Mouse (Mus musculus): ENCODE data around the gene Crcp. TPM values are rescaled to one million over a fixed set of nuclear protein-coding genes. Genes with fewer than 3 reads are reported as not detected.
A peak's percentile ranks its signal among the peaks of the same experiment; 100 is the strongest.

Crcp gene
- polyA plus RNA-seq, 1 experiment from 2014 or later = 24.9 TPM

DNA sequence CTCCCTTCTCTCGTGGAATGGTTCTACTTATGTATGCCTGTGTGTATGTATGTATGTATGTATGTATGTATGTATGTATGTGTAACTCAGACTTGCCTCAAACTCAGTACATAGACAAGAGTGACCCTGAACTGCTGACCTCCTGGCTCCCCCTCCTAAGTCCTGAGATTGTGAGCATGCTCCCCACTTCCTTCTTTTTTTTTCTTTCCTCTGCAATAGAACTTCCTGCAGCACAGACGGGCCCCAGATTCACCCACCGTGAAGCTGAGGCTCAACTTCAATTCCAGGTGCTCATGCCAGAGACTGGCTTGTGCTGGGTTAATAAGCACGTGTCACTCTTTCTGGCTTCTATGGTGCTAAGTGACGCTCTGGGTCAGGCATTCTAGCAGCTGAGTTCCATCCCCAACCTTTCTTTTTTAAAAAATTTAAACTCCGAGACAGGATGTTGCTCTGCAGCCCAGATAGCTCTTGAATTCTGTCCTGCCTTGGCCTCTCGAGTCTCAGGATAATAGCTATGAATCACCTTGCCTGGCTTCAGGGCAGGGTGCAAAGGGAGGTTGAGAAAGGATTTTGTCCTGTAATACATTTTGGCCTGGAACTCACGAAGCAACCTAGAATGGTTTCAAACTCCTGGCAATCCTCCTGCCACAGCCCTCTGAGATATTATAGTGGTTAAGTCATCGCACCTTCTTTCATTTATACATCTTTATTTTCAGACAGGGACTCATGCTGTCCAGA is 49.2 kb downstream of the Crcp start:
- 61% methylated on average over 9 of the region's 9 CpGs for WGBS
- Histone ChIP-seq H3K36me3 (ENCODE audit: control insufficient read depth, insufficient read depth, low read length) (peaks cover 5% of the 10 kb centered on the region; the same call in 1 of the 2 replicates), H3K27ac (replicated peaks; ENCODE audit: low read depth, low read length) (0 out of 2 replicates have a peak overlapping the region, but pooled peaks have one; percentile 69), H3K9ac (ENCODE audit: low read depth, low read length) (0 out of 2 replicates have a peak overlapping the region, but pooled peaks have one; percentile 11), H3K27me3 (replicated peaks; ENCODE audit: control insufficient read depth, insufficient read depth, low read length) (no peaks in the 10 kb centered on the region), H3K9me3 (ENCODE audit: control insufficient read depth, low read length) (peaks cover 4% of the 10 kb centered on the region), H3K4me1 (ENCODE audit: control insufficient read depth, insufficient read depth, low read length) (peaks cover 9% of the 10 kb centered on the region; the same call in 1 of the 2 replicates), H3K4me3 (ENCODE audit: low read depth, low read length) (no peak overlapping the region), H3K4me2 (ENCODE audit: low read depth, low read length) (no peak overlapping the region)
- DNase-seq (ENCODE audit: low spot score) (no peak), ATAC-seq (ENCODE audit: low read depth) (no peak)

DNA sequence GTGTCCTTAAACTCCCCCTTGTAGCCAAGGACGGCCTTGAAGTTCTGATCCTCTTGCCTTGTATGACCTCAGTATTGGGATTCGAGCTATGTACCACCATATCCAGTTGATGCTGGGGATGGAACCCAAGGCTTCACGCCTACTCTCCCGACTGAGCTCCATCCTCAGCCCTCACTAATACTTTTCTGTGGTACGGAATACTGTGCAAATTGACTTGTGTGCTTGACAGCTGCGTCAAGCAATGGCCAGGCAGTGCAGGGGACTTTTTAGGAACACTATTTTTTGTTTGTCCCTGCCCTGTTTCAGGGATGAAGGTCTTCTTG is 49.7 kb downstream of the Crcp start:
- ATAC-seq (ENCODE audit: low read depth) = 0 out of 2 replicates have a peak, but pooled peaks have one; percentile 13
- peak overlapping the region; percentile 69; the same call in 1 of the 2 replicates for H3K27ac ChIP-seq (replicated peaks; ENCODE audit: low read depth, low read length)
- 49% methylated on average over 6 of the region's 6 CpGs for WGBS

DNA sequence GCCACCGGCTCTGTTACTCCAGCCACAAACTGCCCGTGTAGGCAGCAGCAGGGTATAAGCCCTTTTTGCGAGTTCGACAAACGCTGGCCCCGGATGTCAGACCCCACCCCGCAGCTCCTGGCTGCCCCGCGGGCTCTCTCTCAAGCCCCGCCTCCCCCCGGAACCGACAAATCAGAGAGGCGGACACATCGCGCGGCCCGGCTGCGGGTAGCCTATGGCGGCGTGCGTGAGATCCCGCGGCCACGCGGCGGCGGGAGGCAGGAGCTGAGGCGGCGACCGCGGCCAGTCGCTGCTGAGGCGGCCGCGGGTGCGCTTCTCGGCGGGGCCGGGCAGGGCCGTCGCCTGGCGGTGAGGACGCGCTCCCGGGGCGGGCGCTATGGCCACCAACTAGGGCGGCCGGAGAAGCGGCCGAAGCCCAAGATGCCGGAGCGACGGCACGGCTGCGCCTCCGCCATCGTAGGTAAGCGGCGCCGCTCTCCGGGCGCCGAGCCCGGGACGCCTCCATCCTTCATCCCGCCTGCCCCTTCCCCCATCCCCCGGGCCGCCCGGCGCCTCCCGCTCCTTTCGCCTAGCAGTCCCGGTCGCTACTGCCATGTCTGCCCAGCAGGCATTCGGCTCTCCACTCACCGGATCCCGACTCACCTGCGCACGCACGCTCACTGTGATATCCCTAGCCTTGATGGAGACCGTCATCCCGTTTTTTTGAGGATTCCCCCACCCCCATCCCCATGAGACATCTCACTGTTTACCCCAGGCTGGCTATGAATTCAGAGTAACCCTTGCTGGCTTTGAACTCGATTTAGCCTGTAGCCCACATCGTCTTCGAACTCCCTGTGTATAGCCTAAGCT is 50.3 kb downstream of the Crcp start:
- Histone ChIP-seq H3K27me3 (replicated peaks; ENCODE audit: control insufficient read depth, insufficient read depth, low read length) (no peaks in the 10 kb centered on the region), H3K9me3 (ENCODE audit: control insufficient read depth, low read length) (peaks cover 4% of the 10 kb centered on the region), H3K4me1 (ENCODE audit: control insufficient read depth, insufficient read depth, low read length) (peaks cover 9% of the 10 kb centered on the region; the same call in 1 of the 2 replicates), H3K4me2 (ENCODE audit: low read depth, low read length) (peak overlapping the region; percentile 83), H3K9ac (ENCODE audit: low read depth, low read length) (peak overlapping the region; percentile 87), H3K27ac (replicated peaks; ENCODE audit: low read depth, low read length) (peak overlapping the region; percentile 69), H3K4me3 (ENCODE audit: low read depth, low read length) (peak overlapping the region; percentile 78), H3K36me3 (ENCODE audit: control insufficient read depth, insufficient read depth, low read length) (peaks cover 5% of the 10 kb centered on the region; the same call in 1 of the 2 replicates)
- ATAC-seq (ENCODE audit: low read depth) (peak; percentile 99), DNase-seq (ENCODE audit: low spot score) (peak; percentile 95)
- WGBS = 3% methylated on average over 31 of the region's 86 CpGs

More for the DNA sequence above, 49.7 kb downstream of the Crcp start:
- Histone ChIP-seq H3K27me3 (replicated peaks; ENCODE audit: control insufficient read depth, insufficient read depth, low read length) (no peaks in the 10 kb centered on the region), H3K4me3 (ENCODE audit: low read depth, low read length) (peak overlapping the region; percentile 78), H3K4me2 (ENCODE audit: low read depth, low read length) (peak overlapping the region; percentile 83), H3K4me1 (ENCODE audit: control insufficient read depth, insufficient read depth, low read length) (peaks cover 9% of the 10 kb centered on the region; the same call in 1 of the 2 replicates), H3K9me3 (ENCODE audit: control insufficient read depth, low read length) (peaks cover 4% of the 10 kb centered on the region), H3K36me3 (ENCODE audit: control insufficient read depth, insufficient read depth, low read length) (peaks cover 5% of the 10 kb centered on the region; the same call in 1 of the 2 replicates), H3K9ac (ENCODE audit: low read depth, low read length) (peak overlapping the region; percentile 87)
- no peak for DNase-seq (ENCODE audit: low spot score)

DNA sequence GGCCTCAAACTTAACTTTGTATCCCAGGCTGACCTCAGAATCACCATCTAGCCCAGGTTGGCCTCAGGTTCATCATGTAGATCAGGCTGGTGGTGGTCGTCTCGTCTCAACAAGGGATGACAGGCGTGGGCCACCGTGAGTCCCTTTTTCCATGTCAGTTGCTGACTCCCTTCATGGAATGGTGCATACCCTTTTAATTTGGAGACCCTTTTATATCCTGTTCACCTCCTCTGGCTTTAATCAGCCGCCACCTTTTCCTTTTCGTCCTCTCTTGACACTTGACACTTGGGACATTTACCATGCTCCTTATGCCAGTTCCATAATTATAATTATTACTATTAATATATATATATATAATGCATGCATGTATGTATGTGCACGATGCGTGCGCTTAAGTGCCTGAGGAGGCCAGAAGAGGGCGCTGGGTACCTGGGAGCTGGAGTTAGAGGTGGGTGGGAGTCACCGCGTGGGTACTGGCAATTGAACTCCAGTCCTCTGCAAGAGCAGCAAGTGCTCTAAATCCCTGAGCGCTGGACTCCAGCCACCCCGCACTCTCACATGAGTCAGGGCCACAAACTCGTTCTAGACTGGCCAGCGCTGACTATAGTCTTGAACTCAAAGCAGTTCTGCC is 51.1 kb downstream of the Crcp start:
- DNase-seq (ENCODE audit: low spot score) = no peak
- peak overlapping the region; percentile 87 for H3K9ac ChIP-seq (ENCODE audit: low read depth, low read length)
- H3K27ac ChIP-seq (replicated peaks; ENCODE audit: low read depth, low read length) = no peak overlapping the region
- H3K9me3 ChIP-seq (ENCODE audit: control insufficient read depth, low read length) = peaks cover 4% of the 10 kb centered on the region
- peaks cover 5% of the 10 kb centered on the region; the same call in 1 of the 2 replicates for H3K36me3 ChIP-seq (ENCODE audit: control insufficient read depth, insufficient read depth, low read length)
- WGBS = 71% methylated on average over 16 of the region's 16 CpGs
- peaks cover 9% of the 10 kb centered on the region; the same call in 1 of the 2 replicates for H3K4me1 ChIP-seq (ENCODE audit: control insufficient read depth, insufficient read depth, low read length)
- no peaks in the 10 kb centered on the region for H3K27me3 ChIP-seq (replicated peaks; ENCODE audit: control insufficient read depth, insufficient read depth, low read length)
- peak overlapping the region; percentile 78 for H3K4me3 ChIP-seq (ENCODE audit: low read depth, low read length)
- H3K4me2 ChIP-seq (ENCODE audit: low read depth, low read length) = peak overlapping the region; percentile 83
- ATAC-seq (ENCODE audit: low read depth) = no peak

DNA sequence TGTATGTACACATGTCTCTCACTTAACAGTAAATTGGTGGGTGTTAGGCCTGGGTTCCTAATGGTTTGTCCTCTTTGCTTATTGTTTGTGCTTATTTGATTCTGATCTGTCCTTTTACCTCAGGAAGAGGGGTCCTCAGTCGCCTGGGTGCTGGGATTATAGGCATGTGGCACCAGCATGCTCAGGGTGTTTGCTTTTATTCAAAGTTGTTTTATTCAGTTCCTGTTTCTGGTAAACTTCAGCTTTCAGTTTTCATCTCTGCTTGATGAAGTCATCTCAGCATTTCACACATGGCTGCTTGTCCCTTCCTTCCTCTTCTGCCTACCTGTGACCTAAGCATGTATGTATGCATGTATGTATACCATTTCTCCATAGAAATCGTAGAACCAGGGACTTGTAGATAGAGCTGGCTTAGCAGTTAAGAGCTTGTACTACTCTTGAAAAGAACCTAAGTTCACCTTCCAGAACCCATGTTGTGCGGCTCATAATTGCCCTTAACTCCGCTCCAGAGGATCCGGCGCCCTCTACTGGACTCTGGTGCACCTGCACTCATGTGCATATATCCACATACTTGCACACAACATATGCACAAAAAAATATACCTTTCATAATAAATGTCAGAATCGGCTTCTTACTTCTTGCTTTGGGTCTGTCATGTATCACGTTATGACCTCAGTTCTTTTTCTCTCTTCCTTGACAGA is 52.2 kb downstream of the Crcp start:
- no peak for ATAC-seq (ENCODE audit: low read depth)
- Histone ChIP-seq H3K4me2 (ENCODE audit: low read depth, low read length) (no peak overlapping the region), H3K36me3 (ENCODE audit: control insufficient read depth, insufficient read depth, low read length) (peaks cover 15% of the 10 kb centered on the region; the same call in 1 of the 2 replicates), H3K4me1 (ENCODE audit: control insufficient read depth, insufficient read depth, low read length) (peaks cover 9% of the 10 kb centered on the region; the same call in 1 of the 2 replicates), H3K9me3 (ENCODE audit: control insufficient read depth, low read length) (peaks cover 8% of the 10 kb centered on the region), H3K4me3 (ENCODE audit: low read depth, low read length) (no peak overlapping the region), H3K9ac (ENCODE audit: low read depth, low read length) (no peak overlapping the region), H3K27ac (replicated peaks; ENCODE audit: low read depth, low read length) (no peak overlapping the region), H3K27me3 (replicated peaks; ENCODE audit: control insufficient read depth, insufficient read depth, low read length) (no peaks in the 10 kb centered on the region)
- 96% methylated on average over 8 of the region's 8 CpGs for WGBS
- no peak for DNase-seq (ENCODE audit: low spot score)

DNA sequence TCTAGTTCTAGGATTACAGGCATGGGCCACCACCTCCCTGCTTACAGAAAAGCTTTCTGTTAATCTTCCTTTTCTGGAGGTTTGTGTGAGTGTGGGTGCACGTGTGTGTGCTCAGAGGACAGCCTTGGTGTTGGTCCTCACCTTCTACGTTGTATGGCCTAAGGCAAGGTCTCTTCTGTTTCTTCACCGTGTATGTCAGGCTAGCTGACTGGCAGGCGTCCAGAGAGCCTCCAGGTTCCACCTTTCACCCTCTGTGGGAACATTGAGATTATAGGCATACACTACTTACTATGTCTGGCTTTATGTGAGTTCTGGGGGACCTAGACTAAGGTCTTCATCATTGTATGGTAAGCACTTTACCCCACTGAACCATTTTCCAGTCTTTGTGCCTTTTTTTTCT is 53.3 kb downstream of the Crcp start:
- H3K9me3 ChIP-seq (ENCODE audit: control insufficient read depth, low read length) = peaks cover 8% of the 10 kb centered on the region
- DNase-seq (ENCODE audit: low spot score) (no peak), ATAC-seq (ENCODE audit: low read depth) (no peak)
- H3K9ac ChIP-seq (ENCODE audit: low read depth, low read length) = no peak overlapping the region
- 76% methylated on average over 4 of the region's 4 CpGs for WGBS
- H3K27ac ChIP-seq (replicated peaks; ENCODE audit: low read depth, low read length) = no peak overlapping the region
- peaks cover 9% of the 10 kb centered on the region; the same call in 1 of the 2 replicates for H3K4me1 ChIP-seq (ENCODE audit: control insufficient read depth, insufficient read depth, low read length)
- no peak overlapping the region for H3K4me3 ChIP-seq (ENCODE audit: low read depth, low read length)
- H3K36me3 ChIP-seq (ENCODE audit: control insufficient read depth, insufficient read depth, low read length) = peaks cover 17% of the 10 kb centered on the region; the same call in 1 of the 2 replicates
- H3K4me2 ChIP-seq (ENCODE audit: low read depth, low read length) = no peak overlapping the region
- no peaks in the 10 kb centered on the region for H3K27me3 ChIP-seq (replicated peaks; ENCODE audit: control insufficient read depth, insufficient read depth, low read length)

DNA sequence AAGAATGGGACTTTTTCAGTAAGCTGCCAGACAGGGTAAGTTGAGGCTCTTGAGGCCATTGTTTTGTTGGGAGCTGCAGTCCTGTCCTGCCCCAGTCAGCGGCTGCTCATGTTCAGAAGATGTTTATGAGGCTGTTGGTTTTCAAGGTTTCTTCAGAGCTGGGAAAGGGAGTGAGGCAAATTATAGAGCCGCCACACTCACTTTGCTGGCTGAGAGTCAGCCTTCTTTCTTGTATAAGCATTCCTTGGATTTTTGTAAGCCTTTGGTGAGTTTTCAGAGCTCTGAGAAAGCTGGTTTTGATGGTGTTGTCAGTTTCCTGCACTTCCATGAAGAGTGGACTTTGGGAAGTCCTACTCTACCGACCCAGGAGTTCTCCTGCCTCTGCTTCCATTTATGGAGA is 55.2 kb downstream of the Crcp start:
- Histone ChIP-seq H3K27me3 (replicated peaks; ENCODE audit: control insufficient read depth, insufficient read depth, low read length) (no peaks in the 10 kb centered on the region), H3K4me1 (ENCODE audit: control insufficient read depth, insufficient read depth, low read length) (peaks cover 6% of the 10 kb centered on the region; the same call in 1 of the 2 replicates), H3K27ac (replicated peaks; ENCODE audit: low read depth, low read length) (no peak overlapping the region), H3K36me3 (ENCODE audit: control insufficient read depth, insufficient read depth, low read length) (peaks cover 20% of the 10 kb centered on the region; the same call in 1 of the 2 replicates), H3K4me3 (ENCODE audit: low read depth, low read length) (no peak overlapping the region), H3K4me2 (ENCODE audit: low read depth, low read length) (no peak overlapping the region), H3K9me3 (ENCODE audit: control insufficient read depth, low read length) (peaks cover 8% of the 10 kb centered on the region), H3K9ac (ENCODE audit: low read depth, low read length) (no peak overlapping the region)
- DNase-seq (ENCODE audit: low spot score) (no peak), ATAC-seq (ENCODE audit: low read depth) (no peak)
- 77% methylated on average over 3 of the region's 3 CpGs for WGBS

Data from embryonic facial prominence, embryonic 14.5 days (tissue).